Mouse (Mus musculus): ENCODE measurements around the gene Clptm1l. TPM values are rescaled to one million over a fixed set of nuclear protein-coding genes. Genes with fewer than 3 reads are reported as not detected.

Clptm1l gene
- total RNA-seq, 2 experiments from 2014 or later, result 39.5 to 50.3 TPM

GRCm38 (mm10) chr13:73653266-73653665 lies 49.5 kb downstream of the Clptm1l start:
- no peak for DNase-seq
- intact Hi-C loops (cut with DNase I; ENCODE audit: low total_unique reads), result no loop called here

GRCm38 (mm10) chr13:73654976-73655375 lies 51.2 kb downstream of the Clptm1l start:
- no peak for DNase-seq
- intact Hi-C loops (cut with DNase I; ENCODE audit: low total_unique reads), result no loop called here

GRCm38 (mm10) chr13:73658953-73659352 lies 55.1 kb downstream of the Clptm1l start:
- no peak for DNase-seq
- intact Hi-C loops (cut with DNase I; ENCODE audit: low total_unique reads), result no loop called here

- intact Hi-C loops (cut with DNase I; ENCODE audit: low total_unique reads), result no loop called here
- DNase-seq, result no peak
These were observed 56.4 kb downstream of the Clptm1l start for GRCm38 (mm10) chr13:73660163-73660695.

Other genes starting within 250 kb of the Clptm1l start
- gene Lpcat1, start 136.8 kb upstream of the Clptm1l start, total RNA-seq (2021), result 1 to 10 TPM; 6.0 to 7.5 TPM
- not detected for gene Slc6a3, start 67.3 kb upstream of the Clptm1l start, total RNA-seq (2021)
- gene Tert, start 22.9 kb downstream of the Clptm1l start, total RNA-seq (2021), result under 1 TPM; 0.14 to 0.18 TPM
- gene Slc6a18, start 74.0 kb downstream of the Clptm1l start, total RNA-seq (2021), result under 1 TPM; 0.16 to 0.62 TPM
- gene Slc6a19, start 100.9 kb downstream of the Clptm1l start, total RNA-seq (2021), result under 1 TPM in 1 of 2 experiments, not detected in 1; 0.12 TPM
- 1 to 10 TPM; 4.5 to 5.2 TPM for gene Slc12a7, start 129.1 kb downstream of the Clptm1l start, total RNA-seq (2021)
- gene Nkd2, start 243.6 kb downstream of the Clptm1l start, total RNA-seq (2021), result 1 to 10 TPM; 1.6 to 2.2 TPM

Measured in gastrocnemius, postnatal 14 days (tissue).